ENCODE assay signal across 9 mouse cellular contexts in genomic region chr6:84476466-84476865, GRCm38 (mm10).
DNase-seq lines count a peak whose midpoint lies in the region; ATAC-seq and TF ChIP-seq lines count a peak whose summit lies in the region.
"Had no signal": no experiment of that assay in that cellular context is flagged by ENCODE, and none has a peak within 500 bp of the region (broad histone marks: within the 10 kb centered on the region; RNA-seq: fewer than 3 reads in every experiment).

No protein-coding gene starts in this region.

- H3K36me3 ChIP-seq in kidney, postnatal 0 days (ENCODE audit: insufficient read depth, low read length) = no peaks in the 10 kb centered on the region
- no peaks in the 10 kb centered on the region for H3K36me3 ChIP-seq in stomach, postnatal 0 days (ENCODE audit: control insufficient read depth, insufficient read depth, low read length)
- H3K36me3 ChIP-seq in forebrain, postnatal 0 days (ENCODE audit: insufficient read depth) = no peaks in the 10 kb centered on the region

- DNase-seq in heart, adult 11 months = peak; percentile 80
- DNase-seq in heart, adult 9 months (ENCODE audit: low spot score in 2 of 2) = no peak
- DNase-seq in right cerebral cortex, postnatal 14 days = peak; percentile 46
- DNase-seq in right cerebral cortex, postnatal 36 days (ENCODE audit: low spot score in 2 of 2) = no peak
- peak; percentile 35 for DNase-seq in kidney, postnatal 0 days (ENCODE audit: low spot score)
- peak; percentile 21 for DNase-seq in stomach, postnatal 0 days (ENCODE audit: low spot score)
- DNase-seq in forebrain, postnatal 0 days = no peak

- TF ChIP-seq CTCF in kidney, postnatal 0 days (IDR thresholded peaks at IDR 0.05; ENCODE audit: low read depth) = no peak
- TF ChIP-seq CTCF in stomach, postnatal 0 days (IDR thresholded peaks at IDR 0.05; ENCODE audit: low read depth) = no peak
- no peak for TF ChIP-seq CTCF in forebrain, postnatal 0 days (IDR thresholded peaks at IDR 0.05; ENCODE audit: low read depth)

- no peaks in the 10 kb centered on the region for H3K9me3 ChIP-seq in kidney, postnatal 0 days (replicated peaks; ENCODE audit: low read length)
- no peaks in the 10 kb centered on the region for H3K9me3 ChIP-seq in stomach, postnatal 0 days (ENCODE audit: control insufficient read depth, low read length)
- no peaks in the 10 kb centered on the region for H3K9me3 ChIP-seq in forebrain, postnatal 0 days (ENCODE audit: low read length)

- H3K4me1 ChIP-seq in kidney, postnatal 0 days (replicated peaks; ENCODE audit: insufficient read depth, low read length) = peaks cover 4% of the 10 kb centered on the region; the same call in 1 of the 2 replicates
- no peaks in the 10 kb centered on the region for H3K4me1 ChIP-seq in stomach, postnatal 0 days (replicated peaks; ENCODE audit: control insufficient read depth, insufficient read depth)
- H3K4me1 ChIP-seq in forebrain, postnatal 0 days (ENCODE audit: insufficient read depth) = no peaks in the 10 kb centered on the region

- H3K27me3 ChIP-seq in kidney, postnatal 0 days (ENCODE audit: insufficient read depth, low read length) = no peaks in the 10 kb centered on the region
- H3K27me3 ChIP-seq in stomach, postnatal 0 days (ENCODE audit: control insufficient read depth, insufficient read depth, low read length) = no peaks in the 10 kb centered on the region
- H3K27me3 ChIP-seq in forebrain, postnatal 0 days (ENCODE audit: insufficient read depth, low read length) = no peaks in the 10 kb centered on the region

- no peak overlapping the region for H3K27ac ChIP-seq in kidney, postnatal 0 days
- H3K27ac ChIP-seq in stomach, postnatal 0 days (replicated peaks) = no peak overlapping the region
- no peak overlapping the region for H3K27ac ChIP-seq in forebrain, postnatal 0 days (ENCODE audit: low read depth, low read length)
- H3K27ac ChIP-seq: layer of hippocampus, adult 2 months had no signal

- no peak for TF ChIP-seq EP300 in stomach, postnatal 0 days (optimal IDR thresholded peaks at IDR 0.05)

- WGBS in kidney, postnatal 0 days = 18% methylated on average over 9 of the region's 9 CpGs
- 32% methylated on average over 9 of the region's 9 CpGs for WGBS in stomach, postnatal 0 days
- 45% methylated on average over 9 of the region's 9 CpGs for WGBS in forebrain, postnatal 0 days

- peak; percentile 38; the same call in 1 of the 2 replicates for ATAC-seq in kidney, postnatal 0 days (replicated peaks; ENCODE audit: low FRiP score, low read depth)
- ATAC-seq in stomach, postnatal 0 days (ENCODE audit: low FRiP score, low TSS enrichment) = no peak
- ATAC-seq in activated CD4-positive, CD25-positive, alpha-beta regulatory T cell, adult 4 months = no peak
- ATAC-seq in forebrain, postnatal 0 days = no peak

- no peak overlapping the region for H3K9ac ChIP-seq in kidney, postnatal 0 days (ENCODE audit: low read depth, low read length)
- no peak overlapping the region for H3K9ac ChIP-seq in stomach, postnatal 0 days (ENCODE audit: low read length)
- no peak overlapping the region for H3K9ac ChIP-seq in forebrain, postnatal 0 days

- H3K4me3 ChIP-seq in kidney, postnatal 0 days (replicated peaks; ENCODE audit: low read depth, low read length) = no peak overlapping the region
- H3K4me3 ChIP-seq in stomach, postnatal 0 days (ENCODE audit: low read depth, low read length) = no peak overlapping the region
- no peak overlapping the region for H3K4me3 ChIP-seq in forebrain, postnatal 0 days (ENCODE audit: low read depth, low read length)
- H3K4me3 ChIP-seq: layer of hippocampus, adult 2 months had no signal

- H3K4me2 ChIP-seq in kidney, postnatal 0 days (ENCODE audit: low read length) = no peak overlapping the region
- no peak overlapping the region for H3K4me2 ChIP-seq in stomach, postnatal 0 days (replicated peaks; ENCODE audit: low read depth)
- H3K4me2 ChIP-seq in forebrain, postnatal 0 days (ENCODE audit: low read depth) = no peak overlapping the region

Comparison
In these comparisons a context has a peak if more than half of its experiments do, and no peak if none do; other contexts are left out.
1. DNase-seq: peak in heart, adult 11 months (single experiment), right cerebral cortex, postnatal 14 days (single experiment), kidney, postnatal 0 days (single experiment) and stomach, postnatal 0 days (single experiment); none in heart, adult 9 months (0 of 2), right cerebral cortex, postnatal 36 days (0 of 2) and forebrain, postnatal 0 days (single experiment).